8 mouse cellular contexts compared by ENCODE assay signal in the genomic region with DNA sequence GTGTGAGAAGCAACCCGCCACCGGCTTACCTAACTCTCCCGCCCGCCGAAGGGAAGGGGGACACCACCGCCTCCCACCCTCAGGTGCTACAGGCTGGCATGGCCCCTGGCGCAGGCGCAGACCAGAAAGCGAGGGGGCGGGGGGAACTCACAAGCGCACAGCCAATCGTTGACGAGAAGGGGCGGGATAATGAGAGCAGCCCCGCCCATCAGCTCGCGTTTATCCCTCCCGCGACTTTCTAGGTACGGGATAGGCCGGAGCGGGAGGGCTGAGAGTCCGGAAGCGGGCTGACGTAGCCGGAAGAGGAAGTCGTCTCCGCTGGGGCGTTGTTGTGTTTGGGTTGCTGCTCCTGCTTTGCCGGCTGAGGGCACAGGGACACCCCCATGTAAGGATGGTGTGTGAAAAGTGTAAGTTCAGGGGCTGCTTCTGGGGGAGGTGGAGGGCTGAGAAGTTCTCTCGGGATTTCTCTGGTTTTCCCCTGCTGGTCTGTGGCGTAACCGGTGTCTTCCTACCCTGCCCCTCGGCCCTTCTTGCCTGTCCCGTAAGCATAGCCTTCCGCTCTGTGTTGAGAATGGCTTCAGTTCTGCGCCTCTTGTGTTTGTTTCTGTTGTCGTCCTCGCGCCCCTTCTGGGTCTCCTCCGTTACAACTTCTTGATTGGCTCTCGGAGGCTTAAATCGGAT. TPM values are rescaled to one million over a fixed set of nuclear protein-coding genes. Genes with fewer than 3 reads are reported as not detected.
DNase-seq lines count a peak whose midpoint lies in the region; ATAC-seq and TF ChIP-seq lines count a peak whose summit lies in the region.

Gene Pigf, minus strand, starts transcription at position 138 of the 681 bp plus-strand sequence.
Gene Cript, plus strand, starts transcription at position 282 of the 681 bp plus-strand sequence.

- ATAC-seq in heart, embryonic 15.5 days (replicated peaks; ENCODE audit: insufficient number of reproducible peaks, insufficient read depth, low FRiP score, low read depth): peak; percentile 100
- ATAC-seq in liver, embryonic 14.5 days (ENCODE audit: insufficient read depth): peak; percentile 99
- ATAC-seq in neural tube, embryonic 11.5 days (ENCODE audit: insufficient read depth, low FRiP score, low TSS enrichment): peak; percentile 99
- ATAC-seq in stomach, postnatal 0 days (ENCODE audit: low FRiP score, low TSS enrichment): peak; percentile 100

- peak; percentile 98 for DNase-seq in CD8-positive naive resting alpha-beta T cell, adult 2 months (ENCODE audit: low read depth in 2 of 2, low spot score in 2 of 2)
- peak; percentile 98 for DNase-seq in c-Kit-positive CD71-negative TER-119-negative erythroid progenitor cells, embryonic 14.5 days (ENCODE audit: low read depth)
- DNase-seq in forebrain, embryonic 10.5 days (ENCODE audit: extremely low spot score, low spot score): peak; percentile 98
- peak; percentile 99 for DNase-seq in kidney, postnatal 25 days
- DNase-seq in liver, embryonic 14.5 days (ENCODE audit: low read depth in 3 of 3, low spot score in 3 of 3): peak; percentile 96 to 97 (median 96)
- DNase-seq in neural tube, embryonic 11.5 days (ENCODE audit: low spot score): peak; percentile 99
- peak; percentile 99 for DNase-seq in stomach, postnatal 0 days (ENCODE audit: low spot score)

- peak within 1 kb of the TSS; percentile 73 for H3K9ac ChIP-seq in heart, embryonic 15.5 days
- peak within 1 kb of the TSS; percentile 81 for H3K9ac ChIP-seq in liver, embryonic 14.5 days (replicated peaks)
- H3K9ac ChIP-seq in neural tube, embryonic 11.5 days (ENCODE audit: low read length): peak within 1 kb of the TSS; percentile 71
- peak within 1 kb of the TSS; percentile 75 for H3K9ac ChIP-seq in stomach, postnatal 0 days (ENCODE audit: low read length)

- H3K27ac ChIP-seq in forebrain, embryonic 10.5 days: peak within 1 kb of the TSS; percentile 87
- H3K27ac ChIP-seq in heart, embryonic 15.5 days: peak within 1 kb of the TSS; percentile 47; the same call in 1 of the 2 replicates
- H3K27ac ChIP-seq in liver, embryonic 14.5 days: peak within 1 kb of the TSS; percentile 41
- H3K27ac ChIP-seq in neural tube, embryonic 11.5 days (ENCODE audit: low read depth, low read length): no peak within 1 kb of the TSS
- peak within 1 kb of the TSS; percentile 74 for H3K27ac ChIP-seq in stomach, postnatal 0 days (replicated peaks)

- H3K27me3 ChIP-seq in forebrain, embryonic 10.5 days (ENCODE audit: poor library complexity, severe bottlenecking): no peaks in the 10 kb centered on the region
- H3K27me3 ChIP-seq in heart, embryonic 15.5 days: no peaks in the 10 kb centered on the region
- H3K27me3 ChIP-seq in liver, embryonic 14.5 days (ENCODE audit: control insufficient read depth, insufficient read depth, low read length): no peaks in the 10 kb centered on the region
- no peaks in the 10 kb centered on the region for H3K27me3 ChIP-seq in neural tube, embryonic 11.5 days (ENCODE audit: control insufficient read depth, insufficient read depth, low read length)
- H3K27me3 ChIP-seq in stomach, postnatal 0 days (ENCODE audit: control insufficient read depth, insufficient read depth, low read length): no peaks in the 10 kb centered on the region

- TF ChIP-seq CTCF in liver, embryonic 14.5 days (IDR thresholded peaks at IDR 0.05; ENCODE audit: low read depth): 0 out of 2 replicates have a peak, but pooled peaks have one; percentile 9
- peak; percentile 9 for TF ChIP-seq CTCF in stomach, postnatal 0 days (IDR thresholded peaks at IDR 0.05; ENCODE audit: low read depth)

- H3K4me3 ChIP-seq in forebrain, embryonic 10.5 days: peak within 1 kb of the TSS; percentile 98
- peak within 1 kb of the TSS; percentile 93 for H3K4me3 ChIP-seq in heart, embryonic 15.5 days
- peak within 1 kb of the TSS; percentile 89 to 97 for H3K4me3 ChIP-seq in liver, embryonic 14.5 days (ENCODE audit: insufficient read depth in 1 of 2, low read depth in 2 of 2, low read length in 2 of 2)
- H3K4me3 ChIP-seq in neural tube, embryonic 11.5 days (ENCODE audit: low read depth, low read length): peak within 1 kb of the TSS; percentile 90
- peak within 1 kb of the TSS; percentile 90 for H3K4me3 ChIP-seq in stomach, postnatal 0 days (ENCODE audit: low read depth, low read length)

- H3K9me3 ChIP-seq in forebrain, embryonic 10.5 days: no peaks in the 10 kb centered on the region
- H3K9me3 ChIP-seq in heart, embryonic 15.5 days (replicated peaks): no peaks in the 10 kb centered on the region
- no peaks in the 10 kb centered on the region for H3K9me3 ChIP-seq in liver, embryonic 14.5 days (ENCODE audit: control insufficient read depth, low read length)
- no peaks in the 10 kb centered on the region for H3K9me3 ChIP-seq in neural tube, embryonic 11.5 days (ENCODE audit: control insufficient read depth, low read length)
- no peaks in the 10 kb centered on the region for H3K9me3 ChIP-seq in stomach, postnatal 0 days (ENCODE audit: control insufficient read depth, low read length)

- peak within 1 kb of the TSS; percentile 87 for H3K4me2 ChIP-seq in heart, embryonic 15.5 days
- peak within 1 kb of the TSS; percentile 82 for H3K4me2 ChIP-seq in liver, embryonic 14.5 days (ENCODE audit: low read depth)
- H3K4me2 ChIP-seq in neural tube, embryonic 11.5 days (ENCODE audit: low read depth): peak within 1 kb of the TSS; percentile 93
- peak within 1 kb of the TSS; percentile 96 for H3K4me2 ChIP-seq in stomach, postnatal 0 days (replicated peaks; ENCODE audit: low read depth)

- under 1% methylated on average over 43 of the region's 43 CpGs for WGBS in forebrain, embryonic 10.5 days
- under 1% methylated on average over 43 of the region's 43 CpGs for WGBS in heart, embryonic 15.5 days
- WGBS in liver, embryonic 14.5 days (ENCODE audit: insufficient replicate concordance): under 1% methylated on average over 43 of the region's 43 CpGs
- under 1% methylated on average over 43 of the region's 43 CpGs for WGBS in neural tube, embryonic 11.5 days
- under 1% methylated on average over 43 of the region's 43 CpGs for WGBS in stomach, postnatal 0 days

- peaks cover 36% of the 10 kb centered on the region for H3K36me3 ChIP-seq in forebrain, embryonic 10.5 days (replicated peaks)
- peaks cover 11% of the 10 kb centered on the region for H3K36me3 ChIP-seq in heart, embryonic 15.5 days
- H3K36me3 ChIP-seq in liver, embryonic 14.5 days (replicated peaks; ENCODE audit: control insufficient read depth, insufficient read depth, low read depth): no peaks in the 10 kb centered on the region
- H3K36me3 ChIP-seq in neural tube, embryonic 11.5 days (ENCODE audit: control insufficient read depth, insufficient read depth, low read length): no peaks in the 10 kb centered on the region
- no peaks in the 10 kb centered on the region for H3K36me3 ChIP-seq in stomach, postnatal 0 days (ENCODE audit: control insufficient read depth, insufficient read depth, low read length)

- TF ChIP-seq EP300 in liver, embryonic 14.5 days (IDR thresholded peaks at IDR 0.05; ENCODE audit: low read depth): no peak
- no peak for TF ChIP-seq EP300 in stomach, postnatal 0 days (optimal IDR thresholded peaks at IDR 0.05)

- peaks cover 28% of the 10 kb centered on the region for H3K4me1 ChIP-seq in forebrain, embryonic 10.5 days
- peaks cover 14% of the 10 kb centered on the region for H3K4me1 ChIP-seq in heart, embryonic 15.5 days (replicated peaks)
- peaks cover 6 to 15% of the 10 kb centered on the region in 2 experiments for H3K4me1 ChIP-seq in liver, embryonic 14.5 days (replicated peaks; ENCODE audit: control insufficient read depth in 2 of 2, insufficient read depth in 2 of 2, low read length in 1 of 2)
- H3K4me1 ChIP-seq in neural tube, embryonic 11.5 days (ENCODE audit: control insufficient read depth, insufficient read depth, low read length): peaks cover 3% of the 10 kb centered on the region; the same call in 1 of the 2 replicates
- no peaks in the 10 kb centered on the region for H3K4me1 ChIP-seq in stomach, postnatal 0 days (replicated peaks; ENCODE audit: control insufficient read depth, insufficient read depth)

RNA-seq across cellular contexts. Expression of gene Pigf, which starts in this region (rescaled TPM):
- 49.7 and 56.7 TPM in 2 replicates for polyA plus RNA-seq in forebrain, embryonic 10.5 days (2016; fragmentation: Nextera tagmentation; extraction: Ambion mirVana)
- 15.1 and 15.4 TPM in 2 replicates for polyA plus RNA-seq in heart, embryonic 15.5 days (2015; fragmentation: Nextera tagmentation; extraction: Ambion mirVana)
- polyA plus RNA-seq in liver, embryonic 14.5 days (2012; rRNA removed): 6.8 and 8.7 TPM in 2 replicates
- 14.6 and 16.1 TPM in 2 replicates for polyA plus RNA-seq in liver, embryonic 14.5 days (2014; fragmentation: Nextera tagmentation; extraction: Ambion mirVana)
- 39.2 and 42.0 TPM in 2 replicates for polyA plus RNA-seq in neural tube, embryonic 11.5 days (2014; fragmentation: Nextera tagmentation; extraction: Ambion mirVana)
- polyA plus RNA-seq in stomach, postnatal 0 days (2015; fragmentation: Nextera tagmentation; extraction: Ambion mirVana): 49.4 and 50.2 TPM in 2 replicates

RNA-seq across cellular contexts. Expression of gene Cript, which starts in this region (rescaled TPM):
- polyA plus RNA-seq in forebrain, embryonic 10.5 days (2016; fragmentation: Nextera tagmentation; extraction: Ambion mirVana): 142 and 143 TPM in 2 replicates
- 101 and 109 TPM in 2 replicates for polyA plus RNA-seq in heart, embryonic 15.5 days (2015; fragmentation: Nextera tagmentation; extraction: Ambion mirVana)
- 14.3 and 20.8 TPM in 2 replicates for polyA plus RNA-seq in liver, embryonic 14.5 days (2012; rRNA removed)
- 70.4 and 76.5 TPM in 2 replicates for polyA plus RNA-seq in liver, embryonic 14.5 days (2014; fragmentation: Nextera tagmentation; extraction: Ambion mirVana)
- polyA plus RNA-seq in neural tube, embryonic 11.5 days (2014; fragmentation: Nextera tagmentation; extraction: Ambion mirVana): 180 and 192 TPM in 2 replicates
- polyA plus RNA-seq in stomach, postnatal 0 days (2015; fragmentation: Nextera tagmentation; extraction: Ambion mirVana): 138 and 140 TPM in 2 replicates
